Mouse (Mus musculus): ENCODE data around the gene Notch3. TPM values are rescaled to one million over a fixed set of nuclear protein-coding genes. Genes with fewer than 3 reads are reported as not detected.

Notch3 gene
- polyA plus RNA-seq, 1 experiment from 2014 or later: 14.5 TPM

GRCm38 (mm10) chr17:32199796-32200195 is 33.1 kb upstream of the Notch3 start:
- 82% methylated on average over 2 of the region's 2 CpGs for WGBS
- no peak for ATAC-seq (ENCODE audit: insufficient read depth, low FRiP score)
- Histone ChIP-seq H3K9me3 (replicated peaks; ENCODE audit: control insufficient read depth, low read length) (no peaks in the 10 kb centered on the region), H3K36me3 (ENCODE audit: control insufficient read depth, insufficient read depth, low read length) (peaks cover 41% of the 10 kb centered on the region), H3K4me1 (ENCODE audit: control insufficient read depth, insufficient read depth, low read length) (no peaks in the 10 kb centered on the region), H3K27me3 (ENCODE audit: control insufficient read depth, insufficient read depth, low read length) (no peaks in the 10 kb centered on the region), H3K4me2 (ENCODE audit: low read depth, low read length) (no peak overlapping the region), H3K9ac (ENCODE audit: low read length) (no peak overlapping the region), H3K27ac (ENCODE audit: low read length) (no peak overlapping the region), H3K4me3 (replicated peaks; ENCODE audit: low read length) (no peak overlapping the region)

- Histone ChIP-seq H3K4me1 (ENCODE audit: control insufficient read depth, insufficient read depth, low read length) (no peaks in the 10 kb centered on the region), H3K9me3 (replicated peaks; ENCODE audit: control insufficient read depth, low read length) (no peaks in the 10 kb centered on the region), H3K27me3 (ENCODE audit: control insufficient read depth, insufficient read depth, low read length) (no peaks in the 10 kb centered on the region), H3K4me3 (replicated peaks; ENCODE audit: low read length) (no peak overlapping the region), H3K4me2 (ENCODE audit: low read depth, low read length) (no peak overlapping the region), H3K9ac (ENCODE audit: low read length) (no peak overlapping the region), H3K36me3 (ENCODE audit: control insufficient read depth, insufficient read depth, low read length) (peaks cover 34% of the 10 kb centered on the region), H3K27ac (ENCODE audit: low read length) (no peak overlapping the region)
- no peak for ATAC-seq (ENCODE audit: insufficient read depth, low FRiP score)
- WGBS: 88% methylated on average over 14 of the region's 14 CpGs
Measured at GRCm38 (mm10) chr17:32197156-32197555, 30.5 kb upstream of the Notch3 start.

GRCm38 (mm10) chr17:32195725-32196124 is 29.1 kb upstream of the Notch3 start:
- H3K36me3 ChIP-seq (ENCODE audit: control insufficient read depth, insufficient read depth, low read length): peaks cover 29% of the 10 kb centered on the region
- no peak for ATAC-seq (ENCODE audit: insufficient read depth, low FRiP score)
- H3K27me3 ChIP-seq (ENCODE audit: control insufficient read depth, insufficient read depth, low read length): no peaks in the 10 kb centered on the region
- H3K4me3 ChIP-seq (replicated peaks; ENCODE audit: low read length): no peak overlapping the region
- no peaks in the 10 kb centered on the region for H3K9me3 ChIP-seq (replicated peaks; ENCODE audit: control insufficient read depth, low read length)
- H3K27ac ChIP-seq (ENCODE audit: low read length): no peak overlapping the region
- no peak overlapping the region for H3K4me2 ChIP-seq (ENCODE audit: low read depth, low read length)
- 84% methylated on average over 5 of the region's 5 CpGs for WGBS
- H3K4me1 ChIP-seq (ENCODE audit: control insufficient read depth, insufficient read depth, low read length): no peaks in the 10 kb centered on the region
- no peak overlapping the region for H3K9ac ChIP-seq (ENCODE audit: low read length)

GRCm38 (mm10) chr17:32193010-32193409 is 26.4 kb upstream of the Notch3 start:
- Histone ChIP-seq H3K27me3 (ENCODE audit: control insufficient read depth, insufficient read depth, low read length) (peaks cover 4% of the 10 kb centered on the region; the same call in 1 of the 2 replicates), H3K36me3 (ENCODE audit: control insufficient read depth, insufficient read depth, low read length) (peaks cover 14% of the 10 kb centered on the region; the same call in 1 of the 2 replicates), H3K4me3 (replicated peaks; ENCODE audit: low read length) (no peak overlapping the region), H3K9ac (ENCODE audit: low read length) (no peak overlapping the region), H3K9me3 (replicated peaks; ENCODE audit: control insufficient read depth, low read length) (no peaks in the 10 kb centered on the region), H3K27ac (ENCODE audit: low read length) (no peak overlapping the region), H3K4me1 (ENCODE audit: control insufficient read depth, insufficient read depth, low read length) (peaks cover 15% of the 10 kb centered on the region), H3K4me2 (ENCODE audit: low read depth, low read length) (no peak overlapping the region)
- ATAC-seq (ENCODE audit: insufficient read depth, low FRiP score): no peak
- WGBS: 86% methylated on average over 5 of the region's 5 CpGs

GRCm38 (mm10) chr17:32189850-32190249 is 23.2 kb upstream of the Notch3 start:
- peaks cover 4% of the 10 kb centered on the region; the same call in 1 of the 2 replicates for H3K27me3 ChIP-seq (ENCODE audit: control insufficient read depth, insufficient read depth, low read length)
- no peak overlapping the region; the same call in 1 of the 2 replicates for H3K27ac ChIP-seq (ENCODE audit: low read length)
- H3K36me3 ChIP-seq (ENCODE audit: control insufficient read depth, insufficient read depth, low read length): no peaks in the 10 kb centered on the region
- peak overlapping the region; percentile 82 for H3K4me2 ChIP-seq (ENCODE audit: low read depth, low read length)
- H3K4me3 ChIP-seq (replicated peaks; ENCODE audit: low read length): peak overlapping the region; percentile 46
- H3K9ac ChIP-seq (ENCODE audit: low read length): no peak overlapping the region
- peaks cover 15% of the 10 kb centered on the region for H3K4me1 ChIP-seq (ENCODE audit: control insufficient read depth, insufficient read depth, low read length)
- no peaks in the 10 kb centered on the region for H3K9me3 ChIP-seq (replicated peaks; ENCODE audit: control insufficient read depth, low read length)
- 9% methylated on average over 5 of the region's 5 CpGs for WGBS
- ATAC-seq (ENCODE audit: insufficient read depth, low FRiP score): 0 out of 2 replicates have a peak, but pooled peaks have one; percentile 55

GRCm38 (mm10) chr17:32188863-32189636 is 22.4 kb upstream of the Notch3 start, which contains the start of gene Ephx3:
Ephx3 (minus strand) TSS chr17:32189549.
- no peak within 1 kb of the TSS; the same call in 1 of the 2 replicates for H3K27ac ChIP-seq (ENCODE audit: low read length)
- H3K4me2 ChIP-seq (ENCODE audit: low read depth, low read length): peak within 1 kb of the TSS; percentile 82
- H3K27me3 ChIP-seq (ENCODE audit: control insufficient read depth, insufficient read depth, low read length): peaks cover 4% of the 10 kb centered on the region; the same call in 1 of the 2 replicates
- H3K4me1 ChIP-seq (ENCODE audit: control insufficient read depth, insufficient read depth, low read length): peaks cover 15% of the 10 kb centered on the region
- ATAC-seq (ENCODE audit: insufficient read depth, low FRiP score): no peak
- peak within 1 kb of the TSS; percentile 58 for H3K9ac ChIP-seq (ENCODE audit: low read length)
- WGBS: 7% methylated on average over 42 of the region's 42 CpGs
- no peaks in the 10 kb centered on the region for H3K36me3 ChIP-seq (ENCODE audit: control insufficient read depth, insufficient read depth, low read length)
- peak within 1 kb of the TSS; percentile 46 for H3K4me3 ChIP-seq (replicated peaks; ENCODE audit: low read length)
- no peaks in the 10 kb centered on the region for H3K9me3 ChIP-seq (replicated peaks; ENCODE audit: control insufficient read depth, low read length)

- Histone ChIP-seq H3K36me3 (ENCODE audit: control insufficient read depth, insufficient read depth, low read length) (no peaks in the 10 kb centered on the region), H3K9me3 (replicated peaks; ENCODE audit: control insufficient read depth, low read length) (no peaks in the 10 kb centered on the region), H3K4me3 (replicated peaks; ENCODE audit: low read length) (no peak overlapping the region), H3K9ac (ENCODE audit: low read length) (no peak overlapping the region), H3K27ac (ENCODE audit: low read length) (no peak overlapping the region), H3K4me1 (ENCODE audit: control insufficient read depth, insufficient read depth, low read length) (no peaks in the 10 kb centered on the region), H3K27me3 (ENCODE audit: control insufficient read depth, insufficient read depth, low read length) (no peaks in the 10 kb centered on the region), H3K4me2 (ENCODE audit: low read depth, low read length) (no peak overlapping the region)
- no peak for ATAC-seq (ENCODE audit: insufficient read depth, low FRiP score)
- WGBS: 40% methylated on average over 8 of the region's 8 CpGs
Measured at GRCm38 (mm10) chr17:32183017-32183416, 16.4 kb upstream of the Notch3 start.

GRCm38 (mm10) chr17:32179621-32180491 is 13.2 kb upstream of the Notch3 start:
- no peak overlapping the region for H3K27ac ChIP-seq (ENCODE audit: low read length)
- H3K9ac ChIP-seq (ENCODE audit: low read length): no peak overlapping the region
- H3K36me3 ChIP-seq (ENCODE audit: control insufficient read depth, insufficient read depth, low read length): no peaks in the 10 kb centered on the region
- ATAC-seq (ENCODE audit: insufficient read depth, low FRiP score): peak; percentile 66
- H3K4me1 ChIP-seq (ENCODE audit: control insufficient read depth, insufficient read depth, low read length): no peaks in the 10 kb centered on the region
- H3K27me3 ChIP-seq (ENCODE audit: control insufficient read depth, insufficient read depth, low read length): no peaks in the 10 kb centered on the region
- no peaks in the 10 kb centered on the region for H3K9me3 ChIP-seq (replicated peaks; ENCODE audit: control insufficient read depth, low read length)
- 50% methylated on average over 11 of the region's 11 CpGs for WGBS
- no peak overlapping the region for H3K4me2 ChIP-seq (ENCODE audit: low read depth, low read length)
- H3K4me3 ChIP-seq (replicated peaks; ENCODE audit: low read length): no peak overlapping the region

- H3K27me3 ChIP-seq (ENCODE audit: control insufficient read depth, insufficient read depth, low read length): no peaks in the 10 kb centered on the region
- ATAC-seq (ENCODE audit: insufficient read depth, low FRiP score): no peak
- H3K4me1 ChIP-seq (ENCODE audit: control insufficient read depth, insufficient read depth, low read length): no peaks in the 10 kb centered on the region
- no peak overlapping the region for H3K27ac ChIP-seq (ENCODE audit: low read length)
- H3K4me2 ChIP-seq (ENCODE audit: low read depth, low read length): no peak overlapping the region
- no peaks in the 10 kb centered on the region for H3K36me3 ChIP-seq (ENCODE audit: control insufficient read depth, insufficient read depth, low read length)
- WGBS: 85% methylated on average over 4 of the region's 4 CpGs
- H3K4me3 ChIP-seq (replicated peaks; ENCODE audit: low read length): no peak overlapping the region
- H3K9me3 ChIP-seq (replicated peaks; ENCODE audit: control insufficient read depth, low read length): no peaks in the 10 kb centered on the region
- no peak overlapping the region for H3K9ac ChIP-seq (ENCODE audit: low read length)
Measured at GRCm38 (mm10) chr17:32176919-32177318, 10.3 kb upstream of the Notch3 start.
